Mouse (Mus musculus) heart, embryonic 14.5 days (tissue): ENCODE measurements at regions not wholly inside any gene's neighbourhood (a gene's known extent, or its start where the extent isn't known, plus 50 kb on each side); places are given as distances from the start of the nearest gene placed in this dataset.

ENCODE experiments used
- ATAC-seq: fragments of 200-750 bp; cut with Nextera tagmentation; 2 replicates; pipeline ENCODE4 v1.8.0; 2017; ENCODE audit warnings: low read depth, moderate TSS enrichment; ENCODE audit not compliant: insufficient number of reproducible peaks, insufficient read depth, low FRiP score
- H3K27ac ChIP-seq, 2 experiments: fragments of 200-500 bp in 1 of 2; fragments of 300-500 bp in 1 of 2; sonication (generic) in 1 of 2; replicated peaks in 1 of 2; 2 replicates each; pipeline ENCODE4 v1.5.1; 2012 to 2014; ENCODE audit warnings: low read depth in 2 of 2, low read length in 2 of 2, control low read depth in 1 of 2, mild to moderate bottlenecking in 1 of 2, mixed read lengths in 1 of 2; ENCODE audit not compliant: control insufficient read depth in 1 of 2, insufficient read depth in 1 of 2
- H3K27me3 ChIP-seq: fragments of 300-500 bp; sonication (generic); 2 replicates; pipeline ENCODE4 v1.6.1; 2014; ENCODE audit warnings: mild to moderate bottlenecking, low read length, control low read depth; ENCODE audit not compliant: control insufficient read depth, insufficient read depth
- H3K36me3 ChIP-seq: fragments of 300-500 bp; sonication (generic); 2 replicates; pipeline ENCODE4 v1.6.1; 2014; ENCODE audit warnings: mild to moderate bottlenecking, control low read depth, low read length, mixed read lengths; ENCODE audit not compliant: control insufficient read depth, insufficient read depth
- H3K4me1 ChIP-seq, 2 experiments: fragments of 200-500 bp in 1 of 2; fragments of 300-500 bp in 1 of 2; sonication (generic) in 1 of 2; 2 replicates each; pipeline ENCODE4 v1.6.1; 2012 to 2014; ENCODE audit warnings: low read length in 2 of 2, control low read depth in 1 of 2, mixed read lengths in 1 of 2; ENCODE audit not compliant: control insufficient read depth in 2 of 2, insufficient read depth in 2 of 2
- H3K4me2 ChIP-seq: fragments of 300-500 bp; sonication (generic); 2 replicates; pipeline ENCODE4 v1.6.1; 2014; ENCODE audit warnings: mild to moderate bottlenecking, low read length
- H3K4me3 ChIP-seq, 2 experiments: fragments of 200-500 bp in 1 of 2; fragments of 300-500 bp in 1 of 2; sonication (generic) in 1 of 2; 2 replicates each; pipeline ENCODE4 v1.5.1; 2012 to 2014; ENCODE audit warnings: low read length in 2 of 2, mild to moderate bottlenecking in 2 of 2, control low read depth in 1 of 2, low read depth in 1 of 2, moderate library complexity in 1 of 2; ENCODE audit not compliant: control insufficient read depth in 1 of 2, insufficient read depth in 1 of 2
- H3K9ac ChIP-seq: fragments of 300-500 bp; sonication (generic); 2 replicates; pipeline ENCODE4 v1.6.1; 2014; ENCODE audit warnings: mild to moderate bottlenecking, low read length
- H3K9me3 ChIP-seq: fragments of 300-500 bp; sonication (generic); 2 replicates; pipeline ENCODE4 v1.6.1; 2016; ENCODE audit warnings: low read length, control low read depth; ENCODE audit not compliant: control insufficient read depth
- WGBS: fragments of 180-500 bp; shearing (Covaris S2); extraction: QIAGEN DNeasy Blood & Tissue Kit; methylation state at CpG from one replicate; pipeline ENCODE4 v1.1.7; 2014; 5-methylcytosine and 5-hydroxymethylcytosine counted together

GRCm38 (mm10) chr16:39402101-39402749 is 509.8 kb downstream of the Igsf11 start:
- H3K27ac ChIP-seq, result no peak overlapping the region
- 73% methylated on average over 4 of the region's 4 CpGs for WGBS
- no peak overlapping the region for H3K4me3 ChIP-seq
- H3K36me3 ChIP-seq, result no peaks in the 10 kb centered on the region
- no peaks in the 10 kb centered on the region for H3K27me3 ChIP-seq
- no peaks in the 10 kb centered on the region for H3K9me3 ChIP-seq
- no peak for ATAC-seq
- H3K4me2 ChIP-seq, result no peak overlapping the region
- no peaks in the 10 kb centered on the region for H3K4me1 ChIP-seq
- H3K9ac ChIP-seq, result no peak overlapping the region

DNA sequence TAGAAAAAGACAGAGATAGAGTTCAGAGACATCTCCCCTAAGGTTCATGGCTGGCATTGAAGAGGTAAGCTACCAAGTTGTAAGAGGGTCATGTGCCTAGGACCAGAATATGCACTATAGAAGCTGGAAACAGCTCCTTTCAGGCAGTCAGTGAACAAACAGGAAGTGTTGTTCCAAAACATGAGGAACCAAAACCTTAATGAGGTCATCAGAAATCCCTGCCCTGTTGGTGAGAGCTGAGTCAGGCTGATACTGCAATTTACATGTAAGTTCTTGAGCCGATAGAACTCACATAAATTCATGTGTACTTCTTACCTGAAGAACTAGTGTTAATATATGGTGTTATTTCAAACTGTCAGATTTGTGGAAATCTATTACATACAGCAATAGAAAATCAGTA is 539.1 kb downstream of the Igsf11 start:
- 75% methylated on average over 1 of the region's 1 CpGs for WGBS
- no peak overlapping the region for H3K9ac ChIP-seq
- H3K36me3 ChIP-seq, result no peaks in the 10 kb centered on the region
- H3K4me1 ChIP-seq, result no peaks in the 10 kb centered on the region
- H3K4me2 ChIP-seq, result no peak overlapping the region
- no peaks in the 10 kb centered on the region for H3K27me3 ChIP-seq
- H3K27ac ChIP-seq, result no peak overlapping the region
- H3K9me3 ChIP-seq, result no peaks in the 10 kb centered on the region
- H3K4me3 ChIP-seq, result no peak overlapping the region
- ATAC-seq, result no peak

DNA sequence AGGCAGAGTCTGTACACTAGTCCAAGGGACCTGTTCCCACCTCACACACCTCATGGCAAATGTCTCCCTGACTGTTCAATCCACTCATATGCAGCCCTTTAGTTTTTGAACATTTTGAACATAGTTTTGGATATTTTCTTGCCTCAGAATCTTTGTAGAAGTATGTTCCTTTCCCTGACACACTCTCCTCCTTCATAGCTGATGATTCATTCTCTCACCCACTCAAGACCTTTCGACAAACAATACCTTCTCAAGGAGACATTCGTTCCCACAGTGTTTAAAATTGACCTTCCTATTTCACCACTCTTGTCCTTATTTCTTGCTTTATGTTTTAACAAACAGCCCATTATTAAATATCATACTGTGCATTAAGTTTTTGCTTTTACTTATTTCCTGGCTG is 538.4 kb upstream of the Lsamp start:
- Histone ChIP-seq H3K36me3 (no peaks in the 10 kb centered on the region), H3K4me3 (no peak overlapping the region), H3K27me3 (no peaks in the 10 kb centered on the region), H3K27ac (no peak overlapping the region), H3K9ac (no peak overlapping the region), H3K4me2 (no peak overlapping the region), H3K4me1 (no peaks in the 10 kb centered on the region), H3K9me3 (no peaks in the 10 kb centered on the region)
- 73% methylated on average over 2 of the region's 2 CpGs for WGBS
- ATAC-seq, result no peak

GRCm38 (mm10) chr16:39453400-39454138 is 530.6 kb upstream of the Lsamp start:
- H3K4me3 ChIP-seq, result no peak overlapping the region
- no peaks in the 10 kb centered on the region for H3K36me3 ChIP-seq
- no peaks in the 10 kb centered on the region for H3K4me1 ChIP-seq
- ATAC-seq, result no peak
- no peak overlapping the region for H3K9ac ChIP-seq
- WGBS, result 73% methylated on average over 5 of the region's 5 CpGs
- no peak overlapping the region for H3K27ac ChIP-seq
- no peaks in the 10 kb centered on the region for H3K9me3 ChIP-seq
- no peak overlapping the region for H3K4me2 ChIP-seq
- H3K27me3 ChIP-seq, result no peaks in the 10 kb centered on the region
